13 mouse cellular contexts compared by ENCODE assay signal in genomic region chr7:46201649-46202048, GRCm38 (mm10). TPM values are rescaled to one million over a fixed set of nuclear protein-coding genes. Genes with fewer than 3 reads are reported as not detected.
A peak's percentile ranks its signal among the peaks of the same experiment; 100 is the strongest.
DNase-seq lines count a peak whose midpoint lies in the region; ATAC-seq and TF ChIP-seq lines count a peak whose summit lies in the region.
"Had no signal": no experiment of that assay in that cellular context is flagged by ENCODE, and none has a peak within 500 bp of the region (broad histone marks: within the 10 kb centered on the region; RNA-seq: fewer than 3 reads in every experiment).

No protein-coding gene starts in this region.

- intact Hi-C loops in left cerebral cortex, adult 2 months (cut with DNase I), result no loop called here

- TF ChIP-seq CTCF in left cerebral cortex, adult 2 months (IDR thresholded peaks at IDR 0.05), result no peak

- H3K27me3 ChIP-seq in embryonic facial prominence, embryonic 14.5 days (replicated peaks; ENCODE audit: control insufficient read depth, insufficient read depth, low read length), result no peaks in the 10 kb centered on the region
- no peaks in the 10 kb centered on the region for H3K27me3 ChIP-seq in limb, embryonic 10.5 days (ENCODE audit: low read depth, poor library complexity, severe bottlenecking)
- 0 out of 2 replicates have a peak, but pooled peaks cover 2% of the 10 kb centered on the region for H3K27me3 ChIP-seq in neural tube, embryonic 15.5 days (replicated peaks)
- H3K27me3 ChIP-seq: heart, embryonic 15.5 days had no signal

- H3K4me3 ChIP-seq in embryonic facial prominence, embryonic 14.5 days (ENCODE audit: low read depth, low read length), result no peak overlapping the region
- H3K4me3 ChIP-seq in limb, embryonic 10.5 days, result peak overlapping the region; percentile 34
- H3K4me3 ChIP-seq in neural tube, embryonic 15.5 days (replicated peaks), result no peak overlapping the region
- H3K4me3 ChIP-seq in left cerebral cortex, adult 2 months, result no peak overlapping the region
- H3K4me3 ChIP-seq: heart, embryonic 15.5 days had no signal

- H3K27ac ChIP-seq in embryonic facial prominence, embryonic 14.5 days (replicated peaks; ENCODE audit: low read depth, low read length), result no peak overlapping the region
- H3K27ac ChIP-seq in limb, embryonic 10.5 days, result peak overlapping the region; percentile 77
- no peak overlapping the region for H3K27ac ChIP-seq in neural tube, embryonic 15.5 days (replicated peaks)
- H3K27ac ChIP-seq in left cerebral cortex, adult 2 months, result no peak overlapping the region
- H3K27ac ChIP-seq: heart, embryonic 15.5 days had no signal

- DNase-seq in kidney, postnatal 10 days, result peak; percentile 21
- DNase-seq in kidney, postnatal 25 days, result no peak
- peak; percentile 8 for DNase-seq in embryonic facial prominence, embryonic 14.5 days (ENCODE audit: low spot score)
- peak; percentile 70 for DNase-seq in limb, embryonic 10.5 days (ENCODE audit: low spot score)
- DNase-seq in ovary, adult 18-20 months (ENCODE audit: low spot score), result no peak
- DNase-seq in heart, adult 11 months, result no peak
- DNase-seq in left cerebral cortex, adult 2 months (ENCODE audit: extremely low spot score in 1 of 2, low spot score in 2 of 2), result no peak
- DNase-seq: adrenal gland, postnatal 36 days; spleen, adult 18-20 months had no signal

- no peak overlapping the region for H3K4me2 ChIP-seq in embryonic facial prominence, embryonic 14.5 days (ENCODE audit: low read depth, low read length)
- H3K4me2 ChIP-seq in neural tube, embryonic 15.5 days, result 0 out of 2 replicates have a peak overlapping the region, but pooled peaks have one; percentile 15
- H3K4me2 ChIP-seq: heart, embryonic 15.5 days had no signal

- ATAC-seq in embryonic facial prominence, embryonic 14.5 days (ENCODE audit: low read depth), result peak; percentile 54; the same call in 1 of the 2 replicates
- ATAC-seq in neural tube, embryonic 15.5 days (ENCODE audit: low FRiP score), result no peak

- whole genome bisulfite sequencing in embryonic facial prominence, embryonic 14.5 days, result 12% methylated on average over 13 of the region's 14 CpGs
- WGBS in limb, embryonic 10.5 days, result 11% methylated on average over 14 of the region's 14 CpGs
- WGBS in neural tube, embryonic 15.5 days, result 21% methylated on average over 14 of the region's 14 CpGs

- no peaks in the 10 kb centered on the region for H3K9me3 ChIP-seq in embryonic facial prominence, embryonic 14.5 days (ENCODE audit: control insufficient read depth, low read length)
- no peaks in the 10 kb centered on the region for H3K9me3 ChIP-seq in limb, embryonic 10.5 days (replicated peaks)
- no peaks in the 10 kb centered on the region for H3K9me3 ChIP-seq in neural tube, embryonic 15.5 days (replicated peaks)
- H3K9me3 ChIP-seq: heart, embryonic 15.5 days had no signal

- no peaks in the 10 kb centered on the region for H3K36me3 ChIP-seq in embryonic facial prominence, embryonic 14.5 days (ENCODE audit: control insufficient read depth, insufficient read depth, low read length)
- H3K36me3 ChIP-seq in limb, embryonic 10.5 days, result no peaks in the 10 kb centered on the region
- H3K36me3 ChIP-seq in neural tube, embryonic 15.5 days, result no peaks in the 10 kb centered on the region
- H3K36me3 ChIP-seq: heart, embryonic 15.5 days had no signal

- no peak overlapping the region for H3K9ac ChIP-seq in embryonic facial prominence, embryonic 14.5 days (ENCODE audit: low read depth, low read length)
- H3K9ac ChIP-seq in neural tube, embryonic 15.5 days (replicated peaks), result no peak overlapping the region
- H3K9ac ChIP-seq: heart, embryonic 15.5 days had no signal

- no peaks in the 10 kb centered on the region for H3K4me1 ChIP-seq in embryonic facial prominence, embryonic 14.5 days (ENCODE audit: control insufficient read depth, insufficient read depth, low read length)
- H3K4me1 ChIP-seq in limb, embryonic 10.5 days, result peaks cover 24% of the 10 kb centered on the region
- H3K4me1 ChIP-seq in neural tube, embryonic 15.5 days, result 0 out of 2 replicates have a peak, but pooled peaks cover 4% of the 10 kb centered on the region

RNA-seq across cellular contexts. Expression of gene Abcc8, which starts 21.8 kb away (rescaled TPM):
- polyA plus RNA-seq in embryonic facial prominence, embryonic 14.5 days (2014; fragmentation: Nextera tagmentation; extraction: Ambion mirVana), result 2.8 TPM in 2 replicates
- polyA plus RNA-seq in limb, embryonic 10.5 days (2016; fragmentation: Nextera tagmentation; extraction: Ambion mirVana), result 0.40 and 0.74 TPM in 2 replicates
- polyA plus RNA-seq in neural tube, embryonic 15.5 days (2015; fragmentation: Nextera tagmentation; extraction: Ambion mirVana), result 11.2 and 12.4 TPM in 2 replicates
- total RNA-seq in left cerebral cortex, adult 2 months (2021), result 10 to 100 TPM; 38.6 to 43.8 TPM
- total RNA-seq: CH12.LX; megakaryocyte-erythroid progenitor cell, adult 5-6 weeks had no signal

RNA-seq across cellular contexts. Expression of gene Ush1c, which starts 36.7 kb away (rescaled TPM):
- polyA plus RNA-seq in embryonic facial prominence, embryonic 14.5 days (2014; fragmentation: Nextera tagmentation; extraction: Ambion mirVana), result 0.68 and 1.1 TPM in 2 replicates
- 5.2 and 5.9 TPM in 2 replicates for polyA plus RNA-seq in limb, embryonic 10.5 days (2016; fragmentation: Nextera tagmentation; extraction: Ambion mirVana)
- polyA plus RNA-seq in neural tube, embryonic 15.5 days (2015; fragmentation: Nextera tagmentation; extraction: Ambion mirVana), result 2.1 and 5.0 TPM in 2 replicates
- total RNA-seq in left cerebral cortex, adult 2 months (2021), result under 1 TPM in 1 of 2 experiments, not detected in 1; 0.14 TPM
- total RNA-seq: CH12.LX; megakaryocyte-erythroid progenitor cell, adult 5-6 weeks had no signal

RNA-seq across cellular contexts. Expression of gene Otog, which starts 39.1 kb away (rescaled TPM):
- polyA plus RNA-seq in embryonic facial prominence, embryonic 14.5 days (2014; fragmentation: Nextera tagmentation; extraction: Ambion mirVana), result 2.3 and 2.4 TPM in 2 replicates
- 0.01 TPM in 1 of 2 replicates, not detected in the other for polyA plus RNA-seq in limb, embryonic 10.5 days (2016; fragmentation: Nextera tagmentation; extraction: Ambion mirVana)
- polyA plus RNA-seq in neural tube, embryonic 15.5 days (2015; fragmentation: Nextera tagmentation; extraction: Ambion mirVana), result 0.09 TPM in 1 of 2 replicates, not detected in the other
- under 1 TPM; 0.07 to 0.19 TPM for total RNA-seq in left cerebral cortex, adult 2 months (2021)
- total RNA-seq: megakaryocyte-erythroid progenitor cell, adult 5-6 weeks had no signal
- polyA plus RNA-seq: heart, embryonic 15.5 days had no signal

Comparison
In these comparisons a context has a peak if more than half of its experiments do, and no peak if none do; other contexts are left out.
1. DNase-seq: peak in kidney, postnatal 10 days (single experiment), embryonic facial prominence, embryonic 14.5 days (single experiment) and limb, embryonic 10.5 days (single experiment); none in kidney, postnatal 25 days (0 of 2), ovary, adult 18-20 months (single experiment), heart, adult 11 months (single experiment) and left cerebral cortex, adult 2 months (0 of 2).